Mouse (Mus musculus) monocyte, adult 5-6 weeks (primary cell): Measurements from ENCODE around the gene Cacna1c. TPM values are rescaled to one million over a fixed set of nuclear protein-coding genes. Genes with fewer than 3 reads are reported as not detected.

Experiments
- ATAC-seq: fragments of 153-309, 156-312 bp; replicated peaks from 2 replicates; pipeline ENCODE4 v1.8.0; 2017; ENCODE audit warnings: mild to moderate bottlenecking; ENCODE audit not compliant: low TSS enrichment, insufficient number of reproducible peaks, severe bottlenecking, poor library complexity, low FRiP score
- total RNA-seq: library from RNA; stranded (forward); fragments of 200-1000, 200-491, 200-594 nt; gene quantifications from 3 replicates; pipeline ENCODE4 v1.2.3, GENCODE M21; 2017

Cacna1c gene
- total RNA-seq, 1 experiment from 2014 or later, result not detected

- no peak for ATAC-seq
Measured at GRCm38 (mm10) chr6:119176103-119176502, 20.1 kb downstream of the Cacna1c start.

GRCm38 (mm10) chr6:119175078-119175853 is 21.0 kb downstream of the Cacna1c start, which contains the start of gene Dcp1b:
Gene Dcp1b, plus strand, starts transcription at chr6:119175253.
- peak; percentile 76 for ATAC-seq

- no peak; the same call in 1 of the 2 replicates for ATAC-seq
Measured at GRCm38 (mm10) chr6:119174307-119175074, 21.7 kb downstream of the Cacna1c start.

GRCm38 (mm10) chr6:119165677-119166076 is 30.5 kb downstream of the Cacna1c start:
- ATAC-seq, result no peak

GRCm38 (mm10) chr6:119145109-119145508 is 51.1 kb downstream of the Cacna1c start:
- ATAC-seq, result no peak

- no peak for ATAC-seq
Measured at GRCm38 (mm10) chr6:119139561-119139960, 56.7 kb downstream of the Cacna1c start.

- no peak for ATAC-seq
Measured at GRCm38 (mm10) chr6:119137768-119138167, 58.5 kb downstream of the Cacna1c start.

- no peak for ATAC-seq
Measured at GRCm38 (mm10) chr6:119132863-119133262, 63.4 kb downstream of the Cacna1c start.

GRCm38 (mm10) chr6:119132111-119132735 is 64.0 kb downstream of the Cacna1c start:
- ATAC-seq, result no peak

- ATAC-seq, result no peak
Measured at GRCm38 (mm10) chr6:119129664-119130063, 66.6 kb downstream of the Cacna1c start.

GRCm38 (mm10) chr6:119128521-119128920 is 67.7 kb downstream of the Cacna1c start:
- no peak for ATAC-seq

- no peak for ATAC-seq
Measured at GRCm38 (mm10) chr6:119128076-119128475, 68.1 kb downstream of the Cacna1c start.

- no peak for ATAC-seq
Measured at GRCm38 (mm10) chr6:119126991-119127390, 69.2 kb downstream of the Cacna1c start.

GRCm38 (mm10) chr6:119118371-119118770 is 77.8 kb downstream of the Cacna1c start:
- no peak for ATAC-seq

GRCm38 (mm10) chr6:119116290-119116689 is 79.9 kb downstream of the Cacna1c start:
- no peak for ATAC-seq

- no peak for ATAC-seq
Measured at GRCm38 (mm10) chr6:119113362-119113761, 82.9 kb downstream of the Cacna1c start.

GRCm38 (mm10) chr6:119110369-119110768 is 85.8 kb downstream of the Cacna1c start:
- no peak for ATAC-seq

GRCm38 (mm10) chr6:119108466-119109394 is 87.5 kb downstream of the Cacna1c start:
- no peak for ATAC-seq
